Mouse (Mus musculus) stomach, postnatal 0 days (tissue): ENCODE results near the gene Arpc4.

Experiments used
- CTCF ChIP-seq: IDR thresholded peaks from 2 replicates; pipeline ENCODE4 v1.5.1; 2016; ENCODE audit warnings: antibody characterized with exemption, low read depth, mild to moderate bottlenecking, moderate library complexity
- EP300 ChIP-seq: optimal IDR thresholded peaks from 2 replicates; pipeline ENCODE3; 2016; ENCODE audit warnings: antibody characterized with exemption

DNA sequence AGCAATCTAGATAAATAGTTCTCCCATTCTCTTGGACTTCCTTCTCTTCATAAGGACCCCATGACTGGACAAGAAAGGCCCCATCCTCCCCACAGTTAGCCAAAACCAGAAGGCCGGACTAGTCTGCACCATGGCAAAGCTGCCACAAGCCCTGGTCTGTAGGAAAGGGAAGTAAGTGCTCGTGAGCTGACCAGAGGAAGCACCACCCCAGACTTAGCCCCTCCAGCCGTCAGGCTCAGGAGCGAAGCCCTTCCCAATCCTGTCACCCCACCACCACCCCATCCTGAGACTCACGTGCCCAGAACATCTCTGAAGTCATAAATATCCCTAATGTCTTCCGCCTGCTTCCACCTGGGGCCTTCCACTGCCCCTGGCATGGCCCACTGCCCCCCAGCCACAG is 36.3 kb upstream of the Arpc4 start:
- TF ChIP-seq EP300: no peak
- TF ChIP-seq CTCF: no peak
